Mouse (Mus musculus): ENCODE results near the gene Lipe. TPM values are rescaled to one million over a fixed set of nuclear protein-coding genes. Genes with fewer than 3 reads are reported as not detected.
"Not testable (repeated sequence)": the region's sequence is repeated elsewhere in the genome, so short reads cannot be mapped to it uniquely, and the experiment has no call there.

The Lipe gene
- 10 to 100 TPM; 50.2 to 67.2 TPM for total RNA-seq (2021)

DNA sequence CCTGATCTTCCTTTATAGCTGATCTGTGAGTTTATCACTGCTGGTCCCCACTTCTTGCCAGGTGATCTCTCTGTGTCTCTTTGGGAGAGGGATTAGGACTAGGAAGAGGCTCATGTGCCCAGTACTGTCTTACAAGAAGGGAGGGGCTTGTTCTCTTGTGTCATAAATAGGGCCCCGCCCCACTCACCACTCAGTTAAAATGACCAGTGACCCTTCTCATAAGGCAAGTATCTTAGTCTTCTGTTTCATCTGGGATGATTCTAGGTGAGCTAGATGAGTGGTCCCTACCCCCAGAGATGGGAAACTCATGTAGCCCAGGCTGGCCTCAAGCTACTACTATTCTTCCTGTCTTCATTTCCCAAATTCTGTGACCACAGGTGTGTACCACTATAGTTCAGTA, at the start of gene Lipe:
Gene Lipe, minus strand, starts transcription at position 101 of the 400 bp plus-strand sequence.
- intact Hi-C loops (cut with DNase I) = loop anchor here (5.0 kb wide), 1 partner anchor 161 kb away; the partner anchor contains the start of gene Gsk3a

DNA sequence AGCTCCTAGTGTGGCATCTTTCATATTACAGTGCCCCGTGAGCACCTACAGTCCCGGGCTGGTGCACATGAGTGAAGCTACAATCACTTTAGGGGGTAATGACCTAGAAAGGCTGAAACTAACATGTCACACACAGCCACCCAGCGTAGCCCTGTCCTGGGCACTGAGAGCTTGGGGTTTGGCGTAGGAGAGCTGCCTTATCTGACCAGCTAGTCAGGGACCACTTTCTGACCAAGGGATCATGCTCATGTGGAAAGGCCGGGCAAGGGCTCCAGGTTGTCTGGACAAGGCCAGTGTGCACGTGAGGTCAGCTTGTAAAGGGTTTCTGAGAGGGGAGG, 42.3 kb upstream of the Lipe start:
- intact Hi-C loops (cut with DNase I) = no loop called here
- no peak for DNase-seq

More for the DNA sequence above, at the start of gene Lipe:
- no peak for DNase-seq

DNA sequence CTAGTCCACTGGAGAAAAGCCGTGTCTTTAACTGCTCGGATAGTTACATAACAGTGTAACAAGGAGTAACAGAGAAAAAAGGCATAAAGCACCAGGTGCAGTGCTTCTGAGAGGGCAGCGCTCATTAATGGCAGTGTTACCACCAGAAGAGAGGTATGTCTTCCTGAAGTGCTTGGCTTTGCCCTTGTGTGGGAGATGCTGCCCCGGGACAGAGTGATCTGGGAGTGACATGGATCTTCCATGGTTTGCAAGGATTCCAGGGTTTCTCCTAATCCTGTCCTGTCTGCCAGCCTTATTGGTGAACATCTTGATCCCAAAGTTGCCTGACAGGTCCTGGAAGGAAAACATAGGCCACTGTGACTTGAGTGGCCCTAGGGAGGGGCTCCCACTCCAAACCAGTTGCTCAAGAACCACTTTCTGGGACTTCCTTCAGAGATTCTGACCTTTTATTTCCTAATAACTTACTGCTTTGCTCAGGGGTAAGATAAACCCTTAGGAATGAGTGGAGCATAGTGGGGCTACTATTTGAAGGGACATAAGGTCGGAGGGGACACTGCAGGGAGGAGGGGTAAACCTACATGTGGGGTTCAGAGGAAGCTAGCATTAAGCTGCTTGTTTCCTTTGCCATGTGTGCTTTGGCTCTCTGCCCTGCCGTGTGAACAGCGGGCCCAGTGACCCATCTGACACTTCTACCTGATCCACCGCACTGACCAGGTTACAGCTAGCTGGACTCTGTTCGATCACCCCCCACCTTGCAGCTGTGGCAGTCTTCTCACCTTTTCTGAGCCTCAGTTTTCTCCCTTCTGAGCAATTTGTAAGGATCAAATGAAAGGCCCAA, 41.7 kb upstream of the Lipe start:
- intact Hi-C loops (cut with DNase I) = no loop called here
- no peak for DNase-seq

DNA sequence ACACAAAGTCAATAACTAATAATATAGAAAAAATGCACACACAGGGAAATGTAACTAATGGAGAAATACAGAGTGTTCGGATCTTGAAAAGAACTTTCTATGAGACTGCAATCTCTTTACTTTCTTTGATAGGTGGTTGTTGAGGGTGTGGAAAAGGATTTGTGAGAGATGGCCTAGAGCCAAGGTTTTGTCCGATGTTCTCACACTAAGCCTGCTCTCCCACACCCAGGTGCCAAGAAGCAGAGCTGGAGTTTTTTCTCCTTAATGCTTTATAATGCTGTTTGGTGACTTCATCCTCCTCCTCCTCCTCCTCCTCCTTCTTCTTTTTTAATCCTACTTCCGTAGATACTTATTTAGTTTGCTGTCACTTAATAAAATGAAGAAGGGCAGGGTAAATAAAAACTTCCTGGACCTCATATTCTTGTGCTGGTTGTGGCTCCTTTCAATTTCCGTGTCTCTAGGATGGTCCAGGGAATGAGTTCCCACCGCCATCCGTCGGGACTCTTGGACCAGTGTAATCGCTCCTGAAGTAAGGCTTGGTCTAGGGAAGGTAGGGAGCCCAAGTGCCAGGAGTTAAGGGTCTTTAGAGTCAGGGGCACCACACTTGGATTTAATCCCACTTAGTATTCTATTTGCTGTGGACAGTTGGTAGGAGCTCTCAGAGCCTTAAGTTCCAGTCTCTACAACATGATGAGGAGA, 40.8 kb upstream of the Lipe start:
- intact Hi-C loops (cut with DNase I) = no loop called here
- DNase-seq = no peak

DNA sequence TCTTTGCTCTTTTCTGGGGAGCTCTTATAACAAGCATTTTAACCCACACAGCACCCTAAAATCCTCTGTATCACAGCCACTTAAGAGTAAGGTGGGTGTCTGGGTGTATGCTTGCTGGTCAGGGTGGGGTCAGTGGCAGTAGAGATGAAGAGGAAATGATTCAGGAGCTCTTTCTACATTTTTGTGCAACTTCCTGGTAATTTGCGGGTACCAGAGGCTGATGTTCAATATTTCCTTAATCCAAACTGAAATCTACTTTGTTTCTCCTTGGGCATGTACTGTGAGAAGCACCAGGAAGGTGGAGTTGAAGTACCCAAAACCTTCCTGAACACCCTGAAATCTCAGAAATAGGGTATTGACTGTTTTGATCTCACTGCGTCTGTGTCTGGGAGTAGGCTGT, 38.2 kb upstream of the Lipe start:
- intact Hi-C loops (cut with DNase I) = no loop called here
- no peak for DNase-seq

DNA sequence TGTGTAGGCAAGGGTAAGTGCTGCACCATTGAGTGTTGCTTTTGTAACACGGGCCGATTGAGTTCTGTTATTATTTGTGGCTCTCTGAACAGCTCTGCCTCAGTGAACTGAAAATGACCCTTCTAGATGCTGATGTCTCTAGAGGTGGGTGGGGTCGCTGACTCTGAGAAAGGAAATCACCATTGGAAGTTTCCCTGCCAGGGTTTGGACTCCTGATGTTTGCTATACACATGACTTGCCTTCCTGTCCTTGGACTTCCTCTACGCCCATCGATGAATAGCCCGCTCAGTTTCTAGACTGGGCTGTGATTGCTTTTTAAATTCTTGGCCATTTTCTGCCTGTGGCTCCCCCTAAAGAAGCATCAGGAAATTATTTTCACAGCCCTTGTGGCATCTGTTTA, 37.7 kb upstream of the Lipe start:
- intact Hi-C loops (cut with DNase I) = no loop called here
- DNase-seq = peak; percentile 41 to 49

DNA sequence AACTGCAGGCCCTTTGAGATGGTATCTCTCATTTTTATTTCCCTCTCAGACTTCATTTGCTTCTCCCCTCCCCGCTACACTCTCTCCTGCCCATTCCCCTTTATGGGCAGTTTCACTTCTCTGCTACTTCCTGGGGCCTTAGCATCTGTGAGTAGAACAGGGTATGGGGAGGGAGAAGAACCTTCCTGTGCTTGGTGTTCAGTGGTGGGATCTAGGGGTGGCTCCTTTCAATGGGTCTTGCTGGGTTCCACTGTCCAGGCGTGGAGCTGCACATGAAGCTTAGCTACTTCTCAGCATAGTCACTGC, 37.0 kb upstream of the Lipe start:
- intact Hi-C loops (cut with DNase I) = no loop called here
- no peak for DNase-seq

DNA sequence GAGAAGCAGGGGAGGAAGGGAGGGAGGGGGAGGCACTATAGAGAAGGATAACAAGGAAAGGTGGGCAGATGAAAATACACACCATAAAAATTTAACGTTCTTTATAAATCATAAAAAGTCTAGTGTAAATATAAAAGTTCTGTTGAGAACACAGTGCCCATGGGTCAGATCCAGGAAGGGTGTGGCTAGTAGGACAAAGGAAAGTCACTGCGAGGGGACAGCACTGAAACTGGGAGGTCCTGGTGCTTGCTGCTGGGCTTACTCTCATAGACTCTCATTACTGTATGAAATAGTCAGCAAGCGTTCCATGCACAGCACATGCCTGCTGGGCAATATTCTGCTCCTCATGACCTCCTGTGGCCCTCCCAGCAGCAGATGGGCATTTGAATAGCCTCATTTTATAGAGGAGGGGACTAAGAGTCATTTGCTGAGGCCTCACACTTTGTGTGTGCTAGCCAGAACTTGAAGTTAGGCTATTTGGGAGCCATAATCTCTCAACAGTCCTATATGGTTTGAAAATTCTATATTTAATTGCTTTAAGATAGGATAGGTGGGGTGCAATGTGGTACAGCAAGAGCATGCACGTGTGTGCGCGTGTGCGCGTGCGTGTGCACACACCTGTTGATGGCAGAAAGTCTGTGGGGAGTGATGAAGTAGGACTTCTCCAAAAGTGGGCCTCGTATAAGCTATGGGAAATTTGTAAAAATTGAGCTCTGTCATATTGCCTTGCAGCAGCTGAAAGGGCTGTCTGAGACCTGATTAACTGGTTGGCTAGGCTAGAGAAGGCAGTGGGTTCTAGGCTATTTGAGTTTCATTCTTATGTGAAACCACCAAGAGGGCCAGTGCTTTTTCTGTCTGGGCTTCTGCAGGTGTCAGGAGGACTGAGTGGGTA, 36.4 kb upstream of the Lipe start:
- no peak for DNase-seq
- intact Hi-C loops (cut with DNase I) = no loop called here

DNA sequence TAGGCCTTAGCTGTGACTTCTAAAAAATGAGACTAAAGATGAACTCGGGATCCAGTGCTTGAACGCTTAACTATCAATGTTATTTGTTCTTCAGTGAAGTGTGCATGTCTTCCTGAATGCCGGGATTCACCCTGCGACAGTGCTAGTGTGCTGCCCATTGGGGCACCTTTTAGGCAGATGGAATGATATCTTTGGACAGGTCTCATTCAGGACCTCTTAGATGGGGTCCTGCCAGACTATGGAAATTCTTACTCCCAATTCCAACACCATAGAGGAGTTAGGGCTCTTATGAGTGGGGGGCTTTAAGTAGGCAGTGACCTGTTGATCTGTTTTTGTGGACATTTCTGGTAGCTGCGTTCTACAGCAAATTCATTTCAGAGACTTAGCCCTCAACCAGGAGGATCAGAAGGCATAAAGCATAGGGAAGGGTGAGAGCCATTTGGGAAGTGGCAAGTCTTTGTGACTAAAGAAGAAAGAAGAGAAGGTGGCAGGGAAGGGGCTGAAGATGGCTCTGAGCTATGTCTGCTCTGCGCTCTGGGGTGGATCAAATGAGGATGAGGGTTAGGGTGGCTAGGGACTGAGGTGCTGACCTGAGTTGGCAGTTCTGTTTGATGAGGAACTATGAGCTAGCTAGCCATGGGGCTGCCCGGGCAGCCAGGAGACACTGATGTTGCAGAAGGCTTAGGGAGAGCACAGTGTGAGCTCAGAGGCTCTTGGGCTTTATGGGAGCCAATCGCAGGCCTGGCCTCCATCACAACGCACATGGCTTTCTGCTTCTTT, 35.5 kb upstream of the Lipe start:
- intact Hi-C loops (cut with DNase I) = no loop called here
- DNase-seq = no peak

DNA sequence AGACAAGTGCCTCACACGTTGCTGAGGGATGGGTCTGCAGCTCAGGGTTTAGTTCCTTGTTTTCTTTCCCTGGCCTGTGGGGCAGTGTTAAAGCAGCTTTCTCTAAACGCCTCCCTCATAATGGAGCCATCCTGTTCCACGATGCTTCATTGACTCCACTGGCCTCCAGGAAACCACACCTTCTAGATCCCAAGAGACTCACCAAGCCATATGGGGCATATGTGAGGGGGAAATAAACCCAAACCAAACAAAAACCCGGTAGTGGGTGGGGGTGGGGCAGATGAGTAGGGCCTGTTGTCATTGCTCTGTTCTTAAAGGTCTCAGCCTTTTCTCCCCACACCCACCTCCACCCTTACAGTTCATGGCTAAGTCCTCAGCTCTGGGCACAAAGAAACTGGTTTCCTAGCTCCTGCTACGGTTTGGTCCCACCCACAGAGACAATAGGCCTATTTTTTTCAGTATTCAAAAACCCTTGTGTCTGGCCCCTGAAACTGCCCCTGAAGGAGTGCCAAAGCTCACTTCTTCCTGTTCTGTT, 34.6 kb upstream of the Lipe start:
- intact Hi-C loops (cut with DNase I) = no loop called here
- DNase-seq = peak; percentile 42 to 51

DNA sequence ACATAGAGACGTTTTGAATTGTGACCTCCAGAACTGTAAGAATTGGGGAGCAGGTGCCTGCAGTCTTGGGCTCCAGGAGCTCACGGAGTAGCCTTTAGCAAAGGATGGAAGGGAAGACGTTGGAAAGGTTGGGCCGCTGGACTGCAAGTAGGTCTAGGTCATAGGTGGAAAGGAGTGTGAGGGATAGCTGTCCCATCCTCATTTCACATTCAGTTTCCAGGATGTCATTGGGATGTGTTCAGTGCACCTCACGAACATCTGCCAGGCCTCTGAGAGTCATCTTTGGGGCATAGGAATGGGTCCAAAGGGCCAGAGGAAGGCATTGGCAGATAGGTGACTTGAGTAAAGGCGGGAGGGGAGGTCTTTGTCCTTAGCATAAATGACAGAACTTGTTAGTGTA, 33.9 kb upstream of the Lipe start:
- intact Hi-C loops (cut with DNase I) = no loop called here
- DNase-seq = no peak

DNA sequence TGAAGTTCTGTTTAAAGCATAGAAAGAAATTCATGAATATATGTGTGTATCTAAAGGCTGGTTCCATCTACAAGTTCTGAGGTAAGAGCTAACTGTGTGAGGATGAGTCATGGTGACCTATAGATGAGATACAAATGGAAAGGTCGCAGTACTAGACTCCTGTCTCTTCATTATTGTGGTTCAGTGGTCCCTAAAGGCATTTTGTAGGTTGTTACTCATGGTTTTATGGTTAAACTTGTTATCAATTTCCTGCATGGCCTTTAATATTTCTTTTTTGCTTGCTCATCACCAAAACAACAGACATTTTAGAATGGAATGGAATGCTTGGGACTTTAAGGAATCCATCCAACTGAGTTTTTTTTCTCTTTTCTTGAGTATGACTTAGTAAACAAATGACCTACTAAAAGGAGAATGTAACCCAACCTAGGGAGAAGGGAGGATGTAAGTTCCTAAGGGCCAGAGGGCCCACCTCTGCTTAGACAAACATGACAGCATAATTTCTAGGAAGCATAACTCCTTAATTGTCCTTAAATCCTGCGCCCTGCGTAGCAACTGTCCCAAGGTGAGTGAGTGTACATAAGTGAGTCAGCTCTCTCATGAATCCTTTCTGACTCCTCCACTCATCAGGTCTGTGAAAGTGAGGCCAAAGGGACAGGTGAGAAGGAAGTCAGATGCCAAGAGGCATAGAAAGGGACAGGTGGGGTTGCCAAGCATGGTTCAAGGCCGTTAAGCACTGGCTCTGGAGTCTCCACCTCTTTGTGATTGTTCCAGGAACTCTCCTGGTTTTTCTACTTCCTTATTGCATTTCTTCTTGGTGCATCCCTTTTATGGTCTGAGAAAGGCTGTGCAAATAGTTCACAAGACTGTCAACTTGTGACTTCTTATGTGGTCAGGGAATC, 31.6 kb upstream of the Lipe start:
- no peak for DNase-seq
- intact Hi-C loops (cut with DNase I) = loop anchor here (5.0 kb wide), 1 partner anchor 167 kb away; no protein-coding TSS in a partner anchor

DNA sequence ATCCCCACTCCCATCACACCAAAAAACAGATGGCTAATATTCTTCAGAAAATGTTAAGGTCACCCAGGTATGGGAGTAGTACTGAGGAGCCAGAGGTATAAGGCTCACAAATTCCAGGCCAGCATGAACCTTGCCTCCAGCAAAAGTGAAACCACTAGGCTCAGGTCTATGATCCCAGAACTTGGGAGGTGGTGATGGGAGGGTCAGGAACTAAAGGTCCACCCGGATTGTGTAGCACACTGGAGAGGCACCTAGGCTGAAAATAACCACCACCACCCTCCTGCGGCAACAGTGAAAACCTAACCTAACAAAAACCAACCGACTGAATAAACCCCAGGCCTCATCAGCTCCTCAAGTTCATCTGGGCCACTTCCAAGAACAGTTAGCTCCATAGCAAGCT, 29.8 kb upstream of the Lipe start:
- intact Hi-C loops (cut with DNase I) = loop anchor here (5.0 kb wide), 1 partner anchor 169 kb away; no protein-coding TSS in a partner anchor
- no peak for DNase-seq

DNA sequence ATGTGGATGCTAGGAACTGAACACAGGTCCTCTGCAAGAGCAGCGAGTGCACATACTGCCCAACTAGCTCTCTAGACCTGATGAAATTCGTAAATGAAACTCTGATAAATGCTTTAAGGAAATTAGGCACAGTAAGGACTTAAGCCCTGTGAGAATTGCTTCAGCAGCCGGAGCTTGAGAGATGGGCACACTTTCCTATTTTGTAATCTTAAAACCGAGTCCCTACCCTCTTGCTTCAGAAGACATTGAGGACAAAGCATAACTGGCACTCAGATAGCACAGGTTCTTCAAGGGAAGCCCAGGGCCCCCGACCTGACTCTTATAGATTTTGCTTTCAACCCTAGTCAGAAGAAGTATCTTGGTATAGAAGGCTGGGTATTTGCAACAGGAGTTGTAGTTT, 28.6 kb upstream of the Lipe start:
- DNase-seq = no peak
- intact Hi-C loops (cut with DNase I) = loop anchor here (5.0 kb wide), 1 partner anchor 170 kb away; no protein-coding TSS in a partner anchor

DNA sequence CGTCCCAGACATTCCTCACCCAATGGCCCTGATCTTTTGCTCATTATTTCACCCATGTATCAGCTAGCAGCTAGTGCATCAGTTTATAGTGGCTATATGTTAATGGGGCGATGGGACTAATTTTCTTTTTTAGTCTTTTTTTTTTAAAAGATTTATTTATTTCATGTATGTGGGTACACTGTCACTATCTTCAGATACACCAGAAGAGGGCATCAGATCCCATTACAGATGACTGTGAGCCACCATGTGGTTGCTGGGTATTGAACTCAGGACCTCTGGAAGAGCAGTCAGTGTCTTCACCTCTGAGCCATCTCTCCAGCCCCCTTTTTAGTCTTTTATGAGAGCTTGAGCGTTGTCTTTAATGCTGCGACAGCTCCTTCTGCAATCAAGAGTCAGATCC, 27.9 kb upstream of the Lipe start:
- DNase-seq = not testable (repeated sequence)
- intact Hi-C loops (cut with DNase I) = loop anchor here (5.0 kb wide), 1 partner anchor 171 kb away; no protein-coding TSS in a partner anchor

DNA sequence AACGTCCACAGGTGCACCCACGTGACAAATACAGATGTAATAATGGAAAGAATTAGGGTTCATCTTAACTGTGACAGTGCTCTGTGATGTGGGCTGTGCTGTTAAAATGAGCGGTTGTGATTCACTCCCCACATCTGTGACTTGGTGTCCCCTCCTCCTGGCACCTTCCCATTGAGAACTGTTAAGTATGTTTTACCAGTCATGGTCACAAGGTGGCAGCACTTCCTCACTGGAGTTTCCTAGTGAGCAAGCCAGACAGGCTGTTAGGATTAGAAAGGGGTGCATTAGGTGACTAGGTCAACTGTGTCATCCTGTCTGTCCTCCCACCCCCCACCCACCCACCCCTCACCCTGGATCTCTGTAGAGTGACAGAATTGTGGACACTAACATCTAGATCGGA, 25.9 kb upstream of the Lipe start:
- intact Hi-C loops (cut with DNase I) = loop anchor here (1.0 to 2.0 kb wide), 2 partner anchors 55 to 116 kb away; no protein-coding TSS in a partner anchor
- peak; percentile 85 to 92 for DNase-seq

DNA sequence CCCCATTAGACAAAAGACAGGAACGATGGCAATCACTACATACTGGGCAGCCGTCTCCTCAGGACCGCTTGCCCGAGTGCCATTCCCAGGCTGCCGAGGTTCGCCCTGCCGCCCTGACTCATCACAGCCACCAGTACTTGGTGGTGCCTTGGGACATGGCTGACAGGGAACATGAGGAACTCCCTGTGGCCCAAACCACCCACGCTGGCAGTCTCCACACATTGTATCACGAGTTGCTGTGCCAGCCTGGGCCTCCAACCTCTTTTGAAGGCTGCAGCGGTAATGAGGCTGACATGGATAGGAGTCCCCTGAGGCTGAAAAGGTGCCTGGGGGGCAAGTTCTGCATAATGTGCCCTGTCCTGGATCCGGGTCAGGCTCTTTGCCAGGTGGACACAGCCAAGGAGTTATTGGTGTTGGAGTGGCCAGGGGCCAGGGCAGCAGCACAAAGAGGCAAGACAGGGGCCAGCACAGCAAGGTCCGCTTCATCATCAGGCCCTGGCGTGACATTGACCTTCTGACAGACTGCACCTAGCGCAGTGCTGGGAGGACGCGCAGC, 23.9 kb upstream of the Lipe start:
- no peak for DNase-seq
- intact Hi-C loops (cut with DNase I) = no loop called here

DNA sequence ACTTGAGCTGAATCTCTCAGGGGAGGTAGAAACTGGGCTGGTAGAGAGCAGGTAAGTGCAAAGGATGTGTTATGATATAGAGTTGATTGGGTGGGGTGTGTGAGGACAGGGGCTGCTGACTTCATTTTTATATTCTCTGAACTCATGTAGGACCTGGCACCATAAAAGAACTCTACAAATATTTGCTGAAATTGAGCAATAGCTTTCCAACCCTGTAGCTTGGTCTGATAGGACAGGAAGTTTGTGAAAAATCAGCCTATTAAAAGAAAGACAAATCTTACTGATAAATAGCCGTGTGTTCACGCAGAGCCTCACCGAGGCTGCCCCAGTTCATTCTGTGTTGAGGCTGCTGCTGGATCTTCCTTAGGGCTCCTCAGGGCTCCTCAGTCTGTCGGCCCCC, 21.4 kb upstream of the Lipe start:
- DNase-seq = no peak
- intact Hi-C loops (cut with DNase I) = no loop called here

DNA sequence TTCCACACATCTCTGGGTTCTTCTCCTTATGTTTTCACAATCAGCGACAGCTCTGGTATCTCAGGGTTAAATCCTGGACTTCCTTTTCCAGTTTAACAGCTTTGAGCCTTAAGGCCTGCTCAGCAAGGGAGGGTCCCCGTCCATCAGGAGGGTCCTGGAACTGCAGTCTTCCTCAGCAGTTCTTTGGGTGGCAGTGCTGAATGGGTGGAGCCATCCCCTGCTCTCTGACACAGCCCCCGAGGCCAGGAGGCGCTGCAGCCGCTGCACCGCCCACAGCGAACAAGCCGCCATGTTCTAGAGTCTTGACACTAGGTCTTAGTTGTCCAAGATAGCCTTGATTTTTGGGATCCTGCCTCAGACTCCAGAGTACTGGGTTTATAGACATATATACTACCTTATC, 21.0 kb upstream of the Lipe start:
- no peak for DNase-seq
- intact Hi-C loops (cut with DNase I) = no loop called here
